Mouse (Mus musculus): ENCODE results near the gene Hoxa9. TPM values are rescaled to one million over a fixed set of nuclear protein-coding genes. Genes with fewer than 3 reads are reported as not detected.

Hoxa9 gene
- total RNA-seq, 2 experiments from 2014 or later = 16.5 to 17.7 TPM

DNA sequence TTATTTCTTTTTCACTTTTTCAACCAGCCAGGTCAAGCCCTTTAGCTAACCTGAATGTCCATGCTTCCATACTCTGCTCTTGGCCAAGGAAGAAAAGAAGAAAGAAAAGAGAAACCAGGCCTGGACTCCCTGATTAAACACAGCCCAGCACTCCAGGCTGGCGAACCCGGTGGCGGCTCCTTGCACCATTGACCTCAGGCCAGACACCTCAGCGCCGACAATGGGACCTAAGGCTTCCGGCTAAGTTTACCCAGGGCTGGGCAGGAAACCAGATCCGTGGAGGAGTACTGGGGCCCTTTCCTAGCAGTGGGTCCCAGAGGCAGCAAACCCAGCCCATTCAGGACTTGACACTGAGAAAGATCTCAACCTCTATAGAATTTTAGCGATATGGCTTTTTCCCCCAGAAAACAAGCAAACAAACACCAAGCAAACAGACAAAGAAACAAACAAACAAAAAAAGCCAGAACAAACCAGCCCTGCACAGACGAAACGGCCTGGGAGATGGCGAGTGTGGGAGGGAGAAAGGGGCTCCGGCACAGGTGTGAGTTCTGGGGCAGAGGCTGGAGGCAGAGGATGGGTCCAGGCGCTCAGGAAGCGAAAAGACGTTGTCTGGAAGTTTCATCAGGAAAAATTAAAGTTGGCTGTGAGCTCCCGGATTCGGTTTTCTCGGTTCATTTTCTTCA is 1.1 kb upstream of the Hoxa9 start:
- DNase-seq (ENCODE audit: low spot score in 2 of 2) = no peak

DNA sequence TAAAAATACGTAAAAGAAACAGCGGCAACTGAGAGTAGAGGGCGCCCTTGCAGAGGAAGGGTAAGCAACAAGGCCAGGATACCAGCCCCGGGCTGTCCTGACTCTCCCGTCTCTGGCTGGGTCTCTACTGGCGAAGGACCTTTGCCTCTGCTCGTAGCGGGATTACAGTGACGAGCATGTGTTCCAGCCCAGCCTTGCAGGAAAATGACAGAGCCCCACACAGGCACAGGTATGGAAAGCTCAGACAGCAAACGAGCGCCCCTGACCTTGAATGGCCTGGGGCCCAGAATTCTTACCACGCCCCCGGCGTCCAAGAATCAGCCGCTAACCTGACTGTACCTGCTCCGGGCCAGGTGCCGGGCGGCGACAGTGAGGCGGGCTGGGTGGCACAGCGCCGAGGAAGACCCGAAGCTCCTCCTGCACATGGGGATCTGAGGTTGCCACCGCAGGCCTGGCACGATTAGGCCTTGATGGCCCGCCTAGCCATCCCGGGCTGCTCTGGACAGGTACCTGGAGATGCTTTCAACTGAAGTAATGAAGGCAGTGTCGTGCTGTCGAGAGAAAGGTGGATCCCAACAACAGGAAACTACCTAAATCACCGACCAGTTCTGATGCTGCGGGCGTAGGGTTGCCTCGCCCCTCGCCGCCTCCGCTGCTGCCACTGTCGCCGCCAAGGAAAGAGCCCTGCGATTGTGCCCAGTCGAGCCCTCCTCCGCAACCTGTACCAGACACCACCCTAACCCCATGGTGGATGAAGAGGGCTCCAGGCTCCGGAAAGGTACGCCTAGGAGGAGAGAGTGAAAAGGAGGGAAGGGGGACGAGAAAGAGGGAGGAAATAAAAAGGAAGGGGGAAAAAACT is 1.1 kb downstream of the Hoxa9 start:
- peak in 1 of 2 experiments; percentile 55 for DNase-seq (ENCODE audit: low spot score in 2 of 2)

DNA sequence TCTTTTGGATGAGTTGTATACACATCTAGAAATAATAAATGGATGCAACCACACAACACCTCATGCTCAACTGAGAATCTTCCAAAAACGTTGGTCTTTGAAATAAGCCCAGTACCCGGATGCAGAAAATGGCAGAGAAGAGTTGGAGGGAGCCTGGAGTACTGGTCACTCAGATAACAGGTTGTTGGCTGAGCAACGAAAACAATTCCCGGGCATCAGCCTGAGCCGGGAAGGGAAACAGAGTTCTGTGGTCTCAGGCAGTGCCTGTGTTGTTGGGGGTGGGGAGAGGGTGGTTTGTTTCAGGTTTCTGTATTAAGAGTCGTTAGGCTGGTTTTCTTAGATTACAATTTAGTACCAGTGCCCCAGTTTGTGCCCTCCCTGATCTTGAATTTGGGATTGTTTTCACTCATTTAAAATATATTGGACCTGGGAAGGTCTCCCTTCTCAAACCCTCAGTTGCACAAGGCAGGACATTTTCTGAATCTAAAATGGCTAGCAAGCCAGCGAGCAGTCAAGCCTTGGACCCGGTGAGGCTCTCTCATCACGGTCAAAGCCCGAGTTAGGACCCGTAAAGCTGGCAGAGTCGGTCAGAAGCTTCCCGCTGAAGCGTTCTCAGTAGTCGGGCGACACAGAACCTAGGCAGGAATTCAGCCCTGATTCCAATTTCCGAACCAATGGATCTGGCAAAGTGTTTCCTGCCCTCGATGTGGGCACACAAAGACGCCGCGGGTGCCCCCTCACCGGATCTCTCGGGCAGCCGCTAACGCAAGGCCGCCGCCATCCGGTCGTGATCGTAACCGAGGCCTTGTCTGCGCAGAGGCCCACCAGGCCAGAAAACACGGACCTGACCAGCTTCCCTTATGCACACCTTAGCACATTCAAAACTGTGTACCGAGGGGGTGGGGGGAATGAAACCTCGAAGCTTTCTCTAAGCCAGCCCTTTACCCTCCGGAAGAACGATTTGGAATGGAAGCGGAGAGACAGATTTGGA is 2.1 kb downstream of the Hoxa9 start:
- DNase-seq (ENCODE audit: low spot score in 2 of 2) = peak in 1 of 2 experiments; percentile 64

DNA sequence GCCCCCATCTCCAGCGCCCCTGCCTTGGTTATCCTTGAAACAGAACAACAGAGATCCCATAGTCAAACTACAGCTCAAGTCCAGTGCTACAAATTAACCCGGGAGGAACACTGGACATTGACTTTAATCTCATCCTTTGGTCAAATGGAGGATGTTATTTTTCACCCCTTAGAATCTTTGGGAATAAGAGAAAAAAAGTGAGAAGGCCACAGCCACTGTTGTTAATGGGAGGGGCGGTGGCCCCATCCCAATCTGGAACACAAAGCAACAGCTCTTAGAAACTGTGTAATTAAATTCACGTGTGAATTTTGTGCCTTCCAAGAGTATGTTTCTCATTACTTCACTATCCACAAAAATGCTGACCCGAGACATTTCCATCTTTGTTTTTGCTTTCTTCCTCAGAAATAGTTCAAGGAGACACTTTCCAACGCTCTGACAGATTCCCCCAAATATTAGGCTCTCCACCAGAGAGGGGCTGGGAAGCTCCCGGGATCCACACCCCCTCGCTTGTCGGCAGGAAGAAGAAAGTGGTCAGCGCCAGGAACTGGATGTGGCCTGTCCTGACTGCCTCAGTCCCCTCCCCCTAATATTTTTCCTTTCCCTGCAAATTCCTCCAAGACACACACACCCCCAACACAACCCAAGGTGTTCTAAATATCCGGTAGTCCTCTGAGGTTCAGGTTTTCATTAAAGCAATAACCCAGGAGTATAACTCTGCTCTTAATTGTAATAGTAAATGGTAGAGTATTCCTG is 3.2 kb downstream of the Hoxa9 start:
- no peak for DNase-seq (ENCODE audit: low spot score in 2 of 2)

DNA sequence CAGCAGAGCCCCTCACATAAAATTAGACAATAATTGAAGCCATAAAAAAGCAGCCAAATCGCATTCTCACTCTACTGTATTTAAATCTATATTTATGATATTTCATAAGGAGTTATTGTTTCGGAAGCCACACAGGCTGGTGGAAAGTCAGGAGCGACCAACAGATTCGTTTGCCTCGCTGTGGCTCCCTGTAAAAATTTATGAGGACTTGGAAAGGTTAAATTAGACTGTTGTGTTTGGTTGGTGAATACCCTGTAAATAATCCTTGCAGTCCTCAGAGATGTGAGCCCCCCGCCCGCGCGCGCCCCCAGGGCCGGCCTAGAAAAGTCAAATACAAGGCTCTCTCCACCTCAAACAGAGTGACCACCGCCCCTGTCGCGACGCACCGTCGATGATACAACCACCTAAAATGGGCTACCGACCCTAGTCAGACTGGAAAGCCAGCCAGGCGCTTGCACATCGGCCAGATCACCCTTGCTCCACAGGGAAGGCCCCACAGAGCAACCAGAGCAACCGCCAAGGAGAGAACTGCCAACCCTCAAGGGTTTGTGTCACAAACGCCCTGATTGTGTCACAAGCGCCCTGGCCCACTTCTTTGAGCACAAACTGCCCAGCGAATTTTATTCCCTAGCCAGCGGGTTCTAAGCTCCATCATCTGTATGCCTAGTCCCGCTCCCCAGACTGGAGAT is 4.2 kb downstream of the Hoxa9 start:
- DNase-seq (ENCODE audit: low spot score in 2 of 2) = no peak

GRCm38 (mm10) chr6:52225612-52226568 is 5.0 kb downstream of the Hoxa9 start:
- peak; percentile 79 to 89 for DNase-seq (ENCODE audit: low spot score in 2 of 2)

- no peak for DNase-seq (ENCODE audit: low spot score in 2 of 2)
Measured at GRCm38 (mm10) chr6:52224895-52225611, 5.8 kb downstream of the Hoxa9 start.

- DNase-seq (ENCODE audit: low spot score in 2 of 2) = no peak
Measured at GRCm38 (mm10) chr6:52223939-52224760, 6.7 kb downstream of the Hoxa9 start.

GRCm38 (mm10) chr6:52222729-52223128 is 8.2 kb downstream of the Hoxa9 start:
- no peak for DNase-seq (ENCODE audit: low spot score in 2 of 2)

DNA sequence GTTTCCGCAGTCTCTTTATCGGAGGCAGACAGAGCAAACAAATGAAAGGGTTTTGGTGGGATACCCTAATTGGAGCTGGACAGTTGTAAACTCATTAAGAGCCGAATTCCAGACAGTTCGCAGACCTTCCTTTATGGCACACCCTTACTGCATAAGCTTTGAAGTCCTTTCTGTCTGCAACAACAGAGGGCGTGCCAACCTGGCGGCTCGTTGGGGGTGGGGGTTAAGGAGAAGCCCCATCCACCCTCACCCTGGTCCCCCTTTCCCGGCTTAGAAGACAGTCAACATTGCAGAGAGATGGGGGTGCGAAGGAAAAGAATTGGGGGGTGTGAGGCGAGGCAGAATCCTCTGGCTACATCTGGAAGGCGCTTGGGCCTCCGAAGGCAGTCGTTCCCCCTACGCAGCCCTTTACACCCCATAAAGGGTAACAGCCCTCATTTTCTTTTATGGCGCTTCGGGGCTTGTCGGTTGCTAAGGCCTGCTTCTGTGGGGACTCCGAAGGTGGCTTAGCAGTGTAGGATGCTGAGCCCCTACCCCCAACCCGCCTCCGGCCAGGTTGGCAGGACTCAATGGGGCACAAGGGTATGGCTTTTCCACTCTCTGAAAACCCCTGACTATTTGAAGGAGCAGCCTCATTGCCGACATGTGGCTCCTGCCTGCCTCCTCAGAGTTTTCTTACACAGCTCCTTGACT is 8.8 kb downstream of the Hoxa9 start:
- no peak for DNase-seq (ENCODE audit: low spot score in 2 of 2)

- peak; percentile 85 to 90 for DNase-seq (ENCODE audit: low spot score in 2 of 2)
Measured at GRCm38 (mm10) chr6:52221337-52221992, 9.4 kb downstream of the Hoxa9 start, which contains the start of gene Hoxa7. TSS of gene Hoxa7 (minus strand) at chr6:52221854.

- no peak for DNase-seq (ENCODE audit: low spot score in 2 of 2)
Measured at GRCm38 (mm10) chr6:52220865-52221310, 10.0 kb downstream of the Hoxa9 start.

GRCm38 (mm10) chr6:52220003-52220864 is 10.7 kb downstream of the Hoxa9 start:
- peak in 1 of 2 experiments; percentile 21 for DNase-seq (ENCODE audit: low spot score in 2 of 2)

DNA sequence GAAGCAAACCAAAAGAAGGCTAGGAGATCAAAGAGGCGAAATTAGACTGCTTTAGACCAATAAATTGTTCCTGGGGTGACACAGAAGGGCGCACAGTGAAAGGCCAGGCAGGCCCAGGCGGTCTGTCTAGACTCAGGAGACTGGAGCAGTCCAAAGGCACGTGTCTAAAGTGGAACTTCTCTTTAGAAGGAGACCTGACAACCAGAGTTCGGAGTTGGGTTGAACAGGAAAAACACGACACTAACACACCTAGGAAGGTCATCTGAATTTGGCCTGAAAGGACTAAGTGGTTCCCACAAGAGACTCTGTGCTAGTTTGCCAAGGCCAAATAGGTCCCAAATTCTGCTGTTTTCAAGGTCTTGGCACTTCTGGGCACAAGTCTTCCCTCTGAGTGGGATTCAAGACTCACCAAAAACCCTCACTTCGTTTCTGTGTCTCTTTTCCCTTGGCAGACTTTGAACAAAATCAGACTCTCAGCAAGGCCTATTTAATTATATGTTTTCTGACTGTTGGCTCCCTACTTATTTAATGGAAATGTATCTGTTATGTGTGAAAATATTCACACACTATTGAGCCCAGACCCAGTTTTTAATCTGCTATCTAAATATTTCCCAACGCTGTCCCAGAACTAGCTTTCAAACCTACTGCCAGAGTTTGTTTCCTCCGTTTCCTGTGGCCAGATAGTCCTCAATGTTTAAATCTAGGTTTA is 11.5 kb downstream of the Hoxa9 start:
- no peak for DNase-seq (ENCODE audit: low spot score in 2 of 2)
